Mouse (Mus musculus) regulatory T cell (primary cell): ENCODE measurements around the gene Dmwd.
"Not testable (repeated sequence)": the region's sequence is repeated elsewhere in the genome, so short reads cannot be mapped to it uniquely, and the experiment has no call there.

Experiments
- in situ Hi-C: fragments of 300-600 bp; cut with MboI, MseI; formaldehyde crosslinking; loops from one replicate; pipeline ENCODE4 v1.15.1; 2025; ENCODE audit warnings: high pct_unique_total_duplicates

Gene Dmwd

GRCm38 (mm10) chr7:19071024-19071423, 5.0 kb upstream of the Dmwd start:
- in situ Hi-C loops: not testable (repeated sequence)

GRCm38 (mm10) chr7:19073504-19073903, 2.5 kb upstream of the Dmwd start:
- in situ Hi-C loops: no loop called here

- in situ Hi-C loops: no loop called here
Observed at GRCm38 (mm10) chr7:19074494-19074893, 1.5 kb upstream of the Dmwd start.

GRCm38 (mm10) chr7:19075231-19075630, 796 bp upstream of the Dmwd start:
- in situ Hi-C loops: no loop called here

- in situ Hi-C loops: no loop called here
Observed at GRCm38 (mm10) chr7:19076586-19076991, 562 bp downstream of the Dmwd start.

- in situ Hi-C loops: no loop called here
Observed at GRCm38 (mm10) chr7:19077761-19078160, 1.7 kb downstream of the Dmwd start.

GRCm38 (mm10) chr7:19078732-19079131, 2.7 kb downstream of the Dmwd start:
- in situ Hi-C loops: no loop called here

- in situ Hi-C loops: no loop called here
Observed at GRCm38 (mm10) chr7:19080451-19080950, 4.5 kb downstream of the Dmwd start.

- in situ Hi-C loops: no loop called here
Observed at GRCm38 (mm10) chr7:19082171-19082570, 6.1 kb downstream of the Dmwd start.

GRCm38 (mm10) chr7:19083096-19083495, 7.1 kb downstream of the Dmwd start:
- in situ Hi-C loops: no loop called here

GRCm38 (mm10) chr7:19083701-19084100, 7.7 kb downstream of the Dmwd start, which contains the start of gene Dmpk:
Dmpk (plus strand) TSS chr7:19083849.
- in situ Hi-C loops: no loop called here

- in situ Hi-C loops: no loop called here
Observed at GRCm38 (mm10) chr7:19084277-19084771, 8.3 kb downstream of the Dmwd start.

GRCm38 (mm10) chr7:19084921-19085473, 9.0 kb downstream of the Dmwd start:
- in situ Hi-C loops: no loop called here

- in situ Hi-C loops: no loop called here
Observed at GRCm38 (mm10) chr7:19085495-19085894, 9.5 kb downstream of the Dmwd start.

- in situ Hi-C loops: no loop called here
Observed at GRCm38 (mm10) chr7:19086042-19086441, 10.0 kb downstream of the Dmwd start.

GRCm38 (mm10) chr7:19086760-19087159, 10.7 kb downstream of the Dmwd start:
- in situ Hi-C loops: no loop called here

- in situ Hi-C loops: no loop called here
Observed at GRCm38 (mm10) chr7:19088813-19089212, 12.8 kb downstream of the Dmwd start.

- in situ Hi-C loops: loop anchor here (5.0 kb wide), 1 partner anchor 180 kb away; the partner anchor contains the start of gene Ccdc61
Observed at GRCm38 (mm10) chr7:19091913-19092312, 15.9 kb downstream of the Dmwd start.

GRCm38 (mm10) chr7:19092381-19093173, 16.6 kb downstream of the Dmwd start:
- in situ Hi-C loops: loop anchor here (5.0 kb wide), 1 partner anchor 180 kb away; the partner anchor contains the start of gene Ccdc61

GRCm38 (mm10) chr7:19093174-19093521, 17.1 kb downstream of the Dmwd start:
- in situ Hi-C loops: loop anchor here (5.0 kb wide), 1 partner anchor 181 kb away; the partner anchor contains the start of gene Ccdc61

GRCm38 (mm10) chr7:19093537-19094385, 17.7 kb downstream of the Dmwd start:
- in situ Hi-C loops: loop anchor here (5.0 kb wide), 1 partner anchor 181 kb away; the partner anchor contains the start of gene Ccdc61

- in situ Hi-C loops: loop anchor here (5.0 kb wide), 1 partner anchor 182 kb away; the partner anchor contains the start of gene Ccdc61
Observed at GRCm38 (mm10) chr7:19094471-19094825, 18.4 kb downstream of the Dmwd start, which contains the start of gene Six5. Six5 (plus strand) TSS chr7:19094594.
